Mouse (Mus musculus) olfactory bulb, adult 2 months (tissue): ENCODE measurements at regions not wholly inside any gene's neighbourhood (a gene's known extent, or its start where the extent isn't known, plus 50 kb on each side); places are given as distances from the start of the nearest gene placed in this dataset.

Source experiments
- CTCF ChIP-seq: fragments of 200-500 bp; IDR thresholded peaks from 2 replicates; pipeline ENCODE4 v1.5.1; 2012; ENCODE audit warnings: low read depth, mild to moderate bottlenecking, low read length, moderate library complexity; ENCODE audit not compliant: insufficient read depth
- POLR2A ChIP-seq: fragments of 200-500 bp; IDR thresholded peaks from 2 replicates; pipeline ENCODE4 v1.6.1; 2012; ENCODE audit warnings: mild to moderate bottlenecking, low read depth, low read length, moderate library complexity; ENCODE audit not compliant: insufficient read depth

GRCm38 (mm10) chr13:70446940-70447339, 190.5 kb downstream of the Ice1 start:
- TF ChIP-seq POLR2A (no peak), CTCF (no peak)
